Mouse (Mus musculus) hindlimb bud, embryonic 11.5 days (tissue): ENCODE measurements at regions not wholly inside any gene's neighbourhood (a gene's known extent, or its start where the extent isn't known, plus 50 kb on each side); places are given as distances from the start of the nearest gene placed in this dataset.

Experiments
- DNase-seq: peaks from one replicate; pipeline ENCODE4 v3.0.0-alpha.2; 2012; ENCODE audit warnings: low read depth, low spot score; ENCODE audit errors: extremely low spot score

DNA sequence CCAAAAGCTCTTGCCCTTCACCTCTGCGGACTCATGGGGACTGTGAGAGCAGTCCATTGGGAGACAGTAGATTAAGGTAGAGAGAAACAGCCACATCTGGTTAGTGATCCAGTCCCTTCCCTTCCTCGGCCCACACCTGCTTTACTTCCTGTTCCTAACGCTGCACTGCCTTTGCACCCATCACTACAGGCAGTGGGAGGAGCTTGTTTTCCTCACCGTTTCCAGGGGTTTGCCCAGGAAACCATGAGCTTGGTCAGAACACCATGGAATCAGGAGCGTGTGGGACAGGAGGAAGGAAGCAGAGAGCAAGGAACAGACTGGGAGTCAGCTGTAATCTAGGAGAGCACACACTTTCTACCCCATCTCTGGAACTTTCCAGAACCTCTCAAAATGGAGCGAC lies 176.2 kb upstream of the Dapk1 start:
- no peak for DNase-seq

DNA sequence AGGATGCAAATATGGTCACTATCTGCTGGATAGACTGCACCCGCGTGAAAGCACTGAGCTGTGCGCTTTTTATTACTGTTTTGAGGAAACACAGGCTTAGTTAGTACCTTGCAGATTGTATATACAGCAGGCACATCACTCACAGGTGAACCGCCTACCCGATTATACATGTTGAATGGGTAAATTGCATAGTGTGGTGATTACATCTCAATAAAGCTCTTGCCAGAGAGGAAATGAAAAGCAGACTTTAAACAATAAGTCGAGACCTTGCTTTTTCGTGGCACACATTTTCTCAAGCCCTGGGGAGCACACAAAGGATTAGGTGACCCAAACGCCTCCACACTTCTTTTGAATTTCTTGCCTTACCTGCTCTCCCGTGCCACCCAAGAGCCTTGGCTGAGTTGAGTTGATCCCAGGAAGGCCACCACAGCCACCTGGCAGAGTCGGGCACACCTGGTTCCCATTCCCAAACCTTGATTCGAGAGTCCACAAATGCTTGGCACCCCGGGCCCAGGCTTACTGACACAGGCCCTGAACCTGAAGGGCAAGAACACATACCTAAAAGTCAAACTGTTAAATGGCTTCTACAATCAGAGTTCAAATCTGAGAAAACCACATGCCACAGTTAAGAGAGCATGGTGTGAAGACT lies 175.4 kb upstream of the Dapk1 start:
- no peak for DNase-seq

DNA sequence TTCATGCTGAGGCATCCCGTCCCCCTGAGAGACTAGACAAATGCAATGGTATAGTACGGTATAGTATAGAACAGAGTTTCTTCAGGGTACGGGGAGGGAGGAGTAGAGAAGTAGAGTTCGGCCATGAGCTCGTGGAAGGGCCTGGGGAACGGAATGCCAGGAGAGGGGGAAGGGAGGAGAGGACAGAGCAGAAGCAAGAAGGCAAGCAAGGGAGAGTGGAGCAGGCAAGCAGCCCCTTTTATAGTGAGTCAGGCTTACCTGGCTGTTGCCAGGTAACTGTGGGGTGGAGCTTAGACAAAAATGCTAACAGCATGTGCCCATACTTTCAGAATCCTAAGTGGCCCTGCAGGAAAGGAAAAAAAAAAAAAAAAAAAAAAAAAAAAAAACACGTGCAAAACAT lies 174.7 kb upstream of the Dapk1 start:
- no peak for DNase-seq

DNA sequence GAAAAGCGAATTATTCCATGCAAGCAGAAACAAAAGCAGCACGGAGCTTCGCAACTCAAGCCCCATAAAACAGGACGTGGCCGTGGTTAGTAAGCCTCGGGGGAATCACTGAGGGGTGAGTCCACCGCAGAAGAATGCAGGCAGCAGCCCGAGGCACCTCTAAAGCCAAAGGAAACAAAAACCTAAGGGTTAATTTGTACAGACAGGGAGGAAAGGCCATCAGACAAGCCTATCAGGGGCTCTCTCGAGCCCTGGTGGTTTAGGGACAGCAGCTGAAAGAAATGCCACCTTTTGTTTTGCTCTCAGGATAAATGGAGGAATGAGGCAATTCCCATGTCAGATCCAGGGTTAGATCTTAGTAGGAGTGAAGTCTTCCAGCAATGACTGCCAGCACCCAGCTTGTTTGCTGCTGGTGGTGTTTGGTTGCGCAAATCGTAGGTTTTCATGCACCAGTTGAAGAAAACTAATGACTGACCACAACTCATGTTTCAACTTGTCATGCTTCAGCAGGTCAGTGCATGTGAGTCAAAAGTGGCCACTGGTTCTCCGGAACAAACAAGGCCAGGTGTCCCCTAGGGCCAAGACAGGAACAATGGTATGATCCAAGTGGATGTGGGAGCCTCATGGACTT lies 173.9 kb upstream of the Dapk1 start:
- DNase-seq = no peak

DNA sequence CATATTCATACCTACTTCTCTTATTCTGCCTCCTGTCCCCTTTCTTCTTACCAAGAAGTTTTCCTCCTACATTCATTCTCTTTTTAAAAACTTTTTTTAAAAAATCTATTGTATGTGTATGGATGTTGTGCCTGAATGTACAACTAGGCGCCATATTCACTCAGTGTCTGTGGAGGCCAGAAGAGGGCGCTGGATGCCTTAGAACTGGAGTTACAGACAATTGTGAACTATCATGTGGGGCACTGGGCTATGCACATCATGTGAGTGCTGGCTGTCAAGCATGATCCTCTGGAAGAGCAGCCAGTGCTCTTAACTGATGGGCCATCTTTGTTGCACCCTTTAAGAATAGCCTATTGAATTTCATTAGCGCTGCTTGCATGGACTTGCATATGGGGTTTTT lies 172.6 kb upstream of the Dapk1 start:
- DNase-seq = no peak

DNA sequence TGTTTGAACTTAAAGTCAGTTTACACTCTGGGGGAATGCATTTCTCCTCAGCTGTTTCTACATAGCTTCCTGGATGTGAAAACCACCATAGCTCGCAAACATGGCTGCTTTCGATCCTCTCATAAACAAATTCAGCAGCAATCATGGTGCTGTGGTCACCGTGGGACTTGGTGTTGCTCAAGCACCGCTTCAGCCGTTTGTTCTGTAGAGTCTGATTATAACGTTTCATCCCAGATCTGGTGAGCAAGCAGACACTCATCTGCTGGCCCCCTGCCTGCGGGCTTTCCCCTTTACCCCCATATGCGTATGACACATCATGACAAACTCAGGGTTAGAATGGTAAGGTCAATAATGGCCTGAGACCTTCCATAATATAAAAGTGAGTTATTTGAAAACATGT lies 170.3 kb upstream of the Dapk1 start:
- DNase-seq = no peak

DNA sequence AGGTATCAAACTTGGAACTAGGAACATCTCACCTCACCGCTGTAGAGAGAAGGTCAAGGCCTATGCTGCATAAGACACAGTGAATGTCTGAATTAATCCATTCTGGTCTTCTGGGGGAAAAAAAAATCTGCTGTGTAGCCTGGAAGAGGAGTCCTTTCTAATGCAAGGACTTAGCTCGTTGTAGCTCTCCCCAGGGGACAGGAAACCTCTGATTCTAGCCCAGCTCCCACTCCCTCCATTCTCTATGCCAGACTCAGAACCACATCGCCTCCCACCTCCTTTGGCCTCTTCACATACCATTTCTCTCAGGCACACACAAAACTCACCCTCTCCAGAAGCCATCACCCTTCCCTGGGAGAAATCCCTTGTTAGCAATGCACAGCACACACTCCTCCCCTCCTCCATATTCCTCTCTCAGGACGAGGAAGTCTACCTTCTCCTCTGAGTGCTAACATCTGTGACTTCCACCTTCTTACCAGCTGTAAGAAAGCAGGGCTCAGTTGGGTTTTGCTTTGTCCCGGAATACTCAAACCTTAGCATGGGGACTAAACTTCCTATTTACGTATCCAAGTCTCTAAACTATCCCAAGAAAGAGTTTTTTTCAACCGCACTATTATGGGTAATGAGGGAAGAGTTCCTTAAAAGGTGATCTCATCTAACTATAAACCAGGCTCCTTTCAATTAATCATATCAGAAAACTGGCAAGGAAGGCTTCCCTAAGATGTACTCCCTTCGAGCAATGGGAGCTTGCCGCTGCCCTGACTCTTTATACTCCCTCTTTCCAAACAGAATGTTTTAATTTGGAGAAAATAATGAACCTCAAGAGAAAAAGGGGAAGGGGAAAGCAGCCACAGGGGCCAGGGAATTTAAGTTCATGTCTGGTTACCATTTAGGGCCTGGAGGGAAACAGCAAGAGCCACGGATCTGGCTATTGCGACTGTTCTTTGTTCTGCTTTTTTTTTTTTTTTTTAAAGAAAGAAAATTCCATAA lies 167.2 kb upstream of the Dapk1 start:
- no peak for DNase-seq

DNA sequence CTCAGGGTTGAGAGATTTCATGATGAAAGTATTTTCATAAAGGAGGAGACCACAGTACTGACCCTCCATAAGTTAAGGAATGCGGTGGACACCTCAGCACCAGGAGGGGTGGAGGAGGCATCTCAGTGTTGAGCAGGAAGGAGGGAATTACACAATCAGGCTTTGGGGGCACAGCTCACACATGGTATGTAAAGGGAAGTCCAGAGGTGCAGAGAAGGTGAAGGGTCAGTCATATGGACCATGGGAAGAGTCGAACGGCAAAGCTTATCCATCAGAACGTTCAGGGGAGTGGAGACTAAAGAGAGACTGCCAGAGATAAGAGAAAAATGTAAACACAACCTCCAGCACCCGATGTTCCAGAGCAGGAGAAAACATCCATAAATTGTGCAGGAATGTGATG lies 166.4 kb upstream of the Dapk1 start:
- DNase-seq = no peak

DNA sequence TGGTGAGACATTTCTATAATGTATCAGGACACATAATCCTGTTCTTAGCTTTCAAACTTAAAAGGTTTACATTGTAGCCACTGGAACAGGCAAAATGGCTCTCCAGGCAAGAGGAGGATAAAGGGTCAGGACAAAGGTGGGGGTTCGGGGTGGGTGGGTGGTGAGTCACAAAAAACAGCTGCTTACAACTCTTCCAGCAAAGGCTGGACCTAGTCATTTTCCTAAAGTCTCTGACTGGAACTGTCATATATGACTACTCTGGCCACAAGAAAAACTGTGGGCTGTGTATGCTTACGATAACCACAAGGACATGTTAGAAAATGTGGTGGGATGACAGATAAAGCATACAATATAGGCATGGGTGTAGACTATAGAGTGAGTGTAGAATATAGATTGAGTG lies 163.6 kb upstream of the Dapk1 start:
- no peak for DNase-seq

DNA sequence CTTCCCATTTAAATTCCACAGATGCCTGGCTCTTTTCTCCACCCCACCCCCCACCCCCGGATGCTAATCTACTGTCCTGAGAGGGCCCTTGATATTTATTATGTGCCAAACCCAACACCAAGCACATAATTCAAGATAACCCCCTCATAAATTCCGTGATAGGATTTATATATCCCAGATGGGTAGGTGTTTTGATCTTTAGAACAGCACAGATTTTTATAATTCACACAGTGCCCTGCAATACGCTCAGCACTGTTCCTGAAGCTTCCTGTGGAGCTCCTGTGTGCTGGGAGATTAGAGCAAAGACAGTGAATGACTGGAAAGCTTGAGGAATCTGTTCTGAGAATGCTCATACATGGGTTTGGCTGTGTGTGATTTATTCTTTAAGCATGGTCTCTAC lies 161.2 kb upstream of the Dapk1 start:
- DNase-seq = no peak

DNA sequence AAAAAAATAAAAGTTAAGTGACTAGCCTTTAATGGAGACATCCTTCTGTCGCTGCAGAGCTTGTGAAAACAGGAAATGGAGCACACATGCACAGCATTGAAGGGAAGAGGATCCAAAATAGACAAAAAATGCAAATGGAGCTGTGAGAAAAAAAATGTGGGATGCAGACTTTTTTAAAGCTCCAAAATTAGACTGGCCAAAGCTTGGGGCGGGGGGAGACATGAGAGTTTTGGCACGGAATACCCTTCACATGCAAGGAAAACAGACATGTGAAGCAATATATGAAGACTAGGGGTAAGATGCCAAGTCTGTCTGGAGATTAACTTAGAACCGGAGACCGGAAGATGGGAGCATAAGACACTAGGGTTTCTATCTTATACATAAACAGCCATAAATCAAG lies 156.6 kb upstream of the Dapk1 start:
- no peak for DNase-seq

DNA sequence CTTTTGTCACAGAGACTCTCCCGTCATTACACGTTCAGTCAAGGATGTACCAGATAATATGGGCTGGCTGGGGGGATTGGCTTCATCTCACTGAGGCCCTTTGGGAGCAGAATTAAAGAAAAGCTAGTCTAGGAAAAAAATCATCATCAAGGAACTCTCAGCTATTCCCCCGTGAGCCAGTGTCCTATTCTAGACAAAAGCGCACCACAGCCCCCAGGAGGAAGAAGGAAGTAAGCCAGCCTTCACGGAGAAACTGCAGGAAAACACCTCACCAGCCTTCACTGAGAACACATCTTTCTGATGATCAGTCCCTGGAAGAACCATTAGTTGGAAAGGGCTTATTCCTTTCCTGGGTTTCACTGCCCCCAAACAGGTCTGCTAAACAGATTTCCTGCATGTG lies 154.8 kb upstream of the Dapk1 start:
- DNase-seq = no peak

DNA sequence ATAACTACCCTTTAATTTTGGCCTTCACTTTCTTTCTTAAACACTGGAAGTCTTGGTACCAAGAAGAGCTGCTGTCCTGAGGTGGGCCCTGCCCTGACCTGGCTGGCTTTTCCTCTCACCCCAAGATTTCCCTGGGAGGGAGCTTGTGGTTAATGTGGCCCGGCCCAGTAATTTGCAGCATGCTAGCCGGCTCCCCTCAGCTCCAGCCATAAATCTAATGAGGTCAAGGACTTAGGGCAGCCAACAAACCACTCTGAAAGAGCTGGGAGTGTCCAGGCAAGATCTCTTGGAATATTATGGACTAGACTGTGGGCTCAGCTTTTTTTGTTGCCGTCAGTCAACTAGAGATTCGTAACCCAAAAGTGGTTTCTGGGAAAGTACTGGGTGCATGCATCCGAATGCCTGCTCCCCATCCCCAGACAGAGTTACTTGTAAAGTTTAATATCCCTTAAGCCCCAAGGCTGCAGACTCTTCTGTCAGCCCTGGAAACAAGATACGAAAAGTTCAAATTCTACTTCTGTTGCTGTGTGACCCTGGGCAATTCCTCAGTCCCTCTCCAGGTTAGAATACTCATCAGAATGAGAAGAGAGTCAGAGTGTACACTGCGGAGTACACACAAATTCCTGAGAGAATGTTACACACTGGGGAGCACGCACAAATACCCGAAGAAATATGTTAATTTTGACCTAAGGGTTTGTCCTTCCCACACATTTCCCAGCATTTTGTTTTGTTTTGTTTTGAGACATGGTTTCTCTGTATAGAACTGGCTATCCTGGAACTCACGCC lies 150.8 kb upstream of the Dapk1 start:
- DNase-seq = no peak

DNA sequence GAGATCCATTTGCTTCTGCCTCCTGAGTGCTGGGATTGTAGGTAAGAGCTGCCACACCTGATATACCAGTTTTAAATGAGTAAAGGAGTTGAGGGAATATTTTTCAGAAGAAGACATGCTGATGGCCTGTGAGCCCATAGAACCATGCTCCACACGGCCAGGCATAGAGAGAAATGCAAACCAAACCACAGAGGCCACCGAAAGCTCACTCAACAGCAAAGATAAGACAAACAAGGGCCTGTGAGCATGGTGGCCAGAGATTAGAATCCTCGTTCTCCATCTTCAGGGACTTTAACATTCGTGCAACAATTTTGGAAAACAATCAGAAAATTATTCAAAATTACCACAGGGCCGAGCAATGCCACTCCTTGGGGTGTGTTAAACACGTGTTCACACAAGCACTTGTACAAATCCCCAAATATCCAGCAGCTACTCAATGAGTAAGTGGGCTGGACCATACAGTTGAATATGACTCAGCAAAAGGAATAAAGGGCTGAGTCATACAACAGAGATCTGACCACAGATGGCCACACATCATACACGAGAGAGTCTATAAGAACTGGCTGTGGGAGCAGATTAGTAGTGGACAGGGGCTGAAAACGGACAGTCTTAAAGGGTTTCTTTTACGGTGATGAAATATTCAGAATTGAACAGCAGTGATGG lies 147.8 kb upstream of the Dapk1 start:
- DNase-seq = no peak

DNA sequence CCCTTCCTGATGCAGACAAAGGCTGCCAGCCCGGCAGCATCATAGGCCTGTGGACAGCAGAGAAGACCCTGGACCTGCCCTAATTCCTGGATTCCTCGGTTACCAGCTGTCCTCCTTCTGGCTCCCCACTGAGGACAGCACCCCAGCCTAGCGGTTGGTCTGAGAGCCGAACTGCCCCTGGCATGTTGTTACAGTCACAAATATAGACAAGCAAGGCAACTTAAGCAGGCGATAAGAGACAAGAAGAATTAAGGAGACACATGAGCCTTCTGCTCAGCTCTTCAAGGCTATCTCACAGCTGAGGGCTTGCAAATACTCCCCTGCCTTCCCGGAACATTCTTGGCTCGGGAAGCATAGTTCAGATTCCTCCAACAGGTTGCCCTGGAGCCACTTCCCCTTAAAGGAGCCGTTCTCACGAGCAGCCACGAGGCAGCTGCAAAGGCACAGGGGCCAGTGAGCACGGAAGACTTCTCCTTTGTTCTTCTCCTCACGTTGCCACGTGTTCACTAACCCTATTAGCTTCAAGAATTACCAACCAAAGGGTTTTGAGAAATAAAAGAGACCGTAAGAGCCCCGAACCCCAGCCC lies 146.6 kb upstream of the Dapk1 start:
- no peak for DNase-seq

DNA sequence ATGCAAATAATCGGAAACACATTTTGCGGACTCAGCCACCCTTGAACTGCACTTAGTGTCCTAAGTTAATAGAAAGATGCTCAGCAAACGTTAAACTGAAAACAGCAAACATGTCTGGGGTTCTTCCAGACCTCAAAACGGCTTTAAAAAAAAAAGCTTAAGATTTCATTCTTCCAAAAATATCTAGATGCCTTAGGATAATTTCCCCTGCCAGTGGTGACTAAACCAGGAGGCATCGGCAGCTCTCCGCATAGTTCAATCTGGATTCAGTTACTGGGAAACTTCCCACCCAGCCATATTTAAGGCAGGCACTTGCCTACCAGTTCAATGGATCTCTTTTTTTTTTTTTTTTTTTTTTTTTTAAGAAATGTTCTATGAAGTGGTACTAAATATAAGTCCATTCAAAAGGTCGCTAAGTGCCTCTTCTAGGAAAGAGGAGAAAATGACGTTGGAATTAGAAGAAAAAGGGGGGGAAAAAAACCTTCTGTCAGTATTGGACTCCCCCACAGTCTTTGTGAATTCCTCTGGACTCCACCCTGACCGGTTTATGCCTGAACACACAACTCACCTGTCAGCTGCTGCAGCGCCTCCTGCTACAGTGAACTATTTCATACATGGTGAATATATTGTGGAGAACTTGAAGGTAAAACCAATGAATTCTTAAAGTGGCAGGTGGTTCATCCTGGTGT lies 145.7 kb upstream of the Dapk1 start:
- DNase-seq = no peak

DNA sequence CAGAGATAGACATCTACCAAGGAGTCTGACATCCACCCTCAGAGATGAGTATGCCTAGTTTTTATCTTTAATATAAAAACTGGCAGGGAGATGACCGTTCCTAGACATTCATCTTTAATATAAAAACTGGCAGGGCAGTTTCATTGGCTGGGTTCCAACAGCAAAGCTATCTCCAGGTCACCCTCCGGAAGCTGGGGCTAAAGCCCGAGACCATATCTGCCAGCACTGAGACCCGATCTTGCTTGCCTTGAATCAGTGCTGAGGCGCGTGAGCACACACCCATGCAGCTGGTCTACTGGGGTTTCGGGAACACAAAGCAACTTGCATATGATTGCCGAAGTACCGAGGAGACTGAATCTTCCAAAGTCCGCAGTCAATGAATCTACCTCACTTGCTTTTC lies 144.5 kb upstream of the Dapk1 start:
- no peak for DNase-seq

DNA sequence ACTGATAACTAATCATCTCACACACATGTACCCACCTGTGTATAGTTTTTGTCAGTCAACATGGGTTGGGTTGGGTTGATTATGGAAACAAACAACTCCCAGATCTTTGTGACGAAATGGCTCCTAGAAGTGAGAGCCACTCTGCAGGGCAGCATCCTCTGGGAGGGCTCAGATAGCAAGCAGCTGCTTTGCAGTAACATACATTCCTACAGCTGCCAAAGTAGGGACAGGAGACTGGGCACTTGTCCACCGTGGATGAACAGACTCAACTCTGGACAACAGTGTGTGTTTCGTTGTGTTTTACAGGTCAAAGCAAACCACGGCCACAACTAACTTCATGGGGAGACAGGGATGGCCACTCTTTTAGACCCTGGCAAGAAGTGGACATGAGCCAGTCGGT lies 142.7 kb upstream of the Dapk1 start:
- no peak for DNase-seq

DNA sequence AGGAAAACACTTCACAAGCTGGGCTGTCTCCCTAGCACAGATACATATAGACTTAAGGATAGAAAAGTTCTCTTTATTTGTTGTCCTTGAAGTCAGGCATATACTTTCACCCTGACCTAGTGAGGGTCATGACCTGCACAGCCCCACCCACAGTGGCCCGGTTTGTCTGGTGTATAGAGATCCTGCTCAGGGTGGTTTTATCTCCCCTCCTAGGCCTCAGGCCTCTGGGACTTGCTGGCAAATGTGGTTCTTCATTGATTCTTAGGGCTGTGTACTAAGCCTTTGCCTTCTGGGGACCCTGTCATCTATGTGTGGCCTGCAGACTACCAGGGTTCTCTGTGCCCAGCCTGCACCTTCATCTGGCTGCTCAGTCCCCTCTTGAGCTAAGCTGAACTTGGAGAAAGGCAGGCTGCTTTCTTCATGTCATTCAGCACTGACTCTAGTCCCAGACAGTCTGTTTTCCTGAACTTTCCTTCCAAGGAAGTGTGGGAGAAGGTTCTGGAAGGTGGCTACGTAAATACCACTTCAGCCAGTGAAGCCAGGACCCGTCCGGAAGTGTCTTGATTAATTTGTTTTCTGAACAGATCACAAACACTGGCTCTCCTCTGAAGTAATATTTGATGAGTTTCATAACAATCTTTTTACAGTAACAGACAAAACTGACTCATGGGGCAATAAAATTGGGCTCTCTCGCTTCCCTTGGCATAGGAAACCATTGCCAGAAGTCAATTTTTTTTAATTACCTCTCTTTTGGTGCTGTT lies 135.0 kb upstream of the Dapk1 start:
- no peak for DNase-seq
